Mouse (Mus musculus) left cerebral cortex, adult 2 months (tissue): ENCODE data around the gene Exoc6b. TPM values are rescaled to one million over a fixed set of nuclear protein-coding genes. Genes with fewer than 3 reads are reported as not detected.

Experiments used
- DNase-seq, 2 experiments: peaks; one replicate each; pipeline ENCODE4 v3.0.0; 2021 to 2022; ENCODE audit warnings: low spot score in 2 of 2, mixed read lengths in 1 of 2; ENCODE audit errors: extremely low spot score in 1 of 2
- H3K27ac ChIP-seq: fragments of 200-600 bp; 2 replicates; pipeline ENCODE4 v1.8.1; 2022
- H3K4me3 ChIP-seq: fragments of 200-600 bp; 2 replicates; pipeline ENCODE4 v1.8.1; 2022
- CTCF ChIP-seq: fragments of 200-600 bp; IDR thresholded peaks from 2 replicates; pipeline ENCODE4 v1.8.1; 2022; ENCODE audit warnings: antibody characterized with exemption, mild to moderate bottlenecking, moderate library complexity
- intact Hi-C: fragments of 180-260 bp; cut with DNase I; formaldehyde crosslinking; loops from one replicate; pipeline ENCODE4 v1.15.1; 2025
- total RNA-seq, 2 experiments: library from RNA; stranded (reverse); gene quantifications; 2 replicates each; pipeline ENCODE4 v1.2.3; 2021

The Exoc6b gene
- total RNA-seq, 2 experiments from 2014 or later = 85.0 to 93.3 TPM

DNA sequence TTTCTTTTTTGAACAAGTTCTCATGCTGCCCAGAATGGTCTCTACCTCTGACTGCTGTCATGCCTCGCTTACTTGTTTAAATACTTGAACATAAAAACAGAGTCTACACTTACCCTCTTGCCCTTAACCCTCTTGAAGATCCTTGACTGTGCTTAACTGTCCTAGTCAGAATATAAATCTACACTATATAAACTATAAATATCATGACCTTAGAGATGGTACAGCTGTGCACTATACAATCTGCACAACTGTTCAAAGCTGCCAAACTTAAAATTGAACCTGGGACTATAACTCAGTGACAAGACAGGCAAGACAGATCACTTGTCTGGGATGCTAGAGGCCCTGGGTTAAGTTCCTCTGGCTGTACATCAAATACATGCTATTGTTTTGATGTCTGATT is 11.7 kb downstream of the Exoc6b start:
- intact Hi-C loops = no loop called here
- H3K4me3 ChIP-seq = no peak overlapping the region
- no peak for DNase-seq
- H3K27ac ChIP-seq = no peak overlapping the region
- no peak for TF ChIP-seq CTCF

GRCm38 (mm10) chr6:85051109-85051508 is 18.2 kb downstream of the Exoc6b start:
- intact Hi-C loops = no loop called here
- no peak for DNase-seq
- TF ChIP-seq CTCF = no peak
- Histone ChIP-seq H3K4me3 (no peak overlapping the region), H3K27ac (no peak overlapping the region)

- H3K4me3 ChIP-seq = no peak overlapping the region
- no peak for TF ChIP-seq CTCF
- DNase-seq = no peak
- no peak overlapping the region for H3K27ac ChIP-seq
- intact Hi-C loops = no loop called here
Observed at GRCm38 (mm10) chr6:85046531-85046930, 22.8 kb downstream of the Exoc6b start.

- intact Hi-C loops = no loop called here
- DNase-seq = no peak
- no peak for TF ChIP-seq CTCF
- Histone ChIP-seq H3K27ac (no peak overlapping the region), H3K4me3 (no peak overlapping the region)
Observed at GRCm38 (mm10) chr6:85044621-85045152, 24.6 kb downstream of the Exoc6b start.

DNA sequence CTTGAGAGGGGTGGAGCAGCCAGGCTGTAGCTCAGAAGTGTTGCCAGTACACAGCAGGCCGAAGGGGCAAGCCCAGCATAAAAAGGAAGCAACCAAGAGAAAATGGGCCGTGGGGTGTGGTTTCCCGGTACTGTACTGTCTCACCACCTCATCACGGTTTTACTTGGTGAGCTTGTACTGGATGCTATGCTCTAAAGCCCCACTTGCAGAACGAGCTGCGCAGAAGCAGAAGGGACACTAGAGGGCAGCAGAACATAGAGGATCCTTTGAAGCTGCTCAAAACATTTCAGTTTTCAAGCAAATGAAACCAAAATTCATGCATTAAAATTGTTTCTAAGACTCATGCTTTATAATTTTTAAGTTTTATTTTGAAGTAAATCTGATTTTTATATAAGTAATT is 31.6 kb downstream of the Exoc6b start:
- intact Hi-C loops = loop anchor here (1.0 to 2.0 kb wide), 2 partner anchors 81 to 96 kb away; no protein-coding TSS in a partner anchor
- Histone ChIP-seq H3K27ac (no peak overlapping the region; the same call in 1 of the 2 replicates), H3K4me3 (no peak overlapping the region)
- TF ChIP-seq CTCF = peak; percentile 97
- peak; percentile 58 to 69 for DNase-seq

DNA sequence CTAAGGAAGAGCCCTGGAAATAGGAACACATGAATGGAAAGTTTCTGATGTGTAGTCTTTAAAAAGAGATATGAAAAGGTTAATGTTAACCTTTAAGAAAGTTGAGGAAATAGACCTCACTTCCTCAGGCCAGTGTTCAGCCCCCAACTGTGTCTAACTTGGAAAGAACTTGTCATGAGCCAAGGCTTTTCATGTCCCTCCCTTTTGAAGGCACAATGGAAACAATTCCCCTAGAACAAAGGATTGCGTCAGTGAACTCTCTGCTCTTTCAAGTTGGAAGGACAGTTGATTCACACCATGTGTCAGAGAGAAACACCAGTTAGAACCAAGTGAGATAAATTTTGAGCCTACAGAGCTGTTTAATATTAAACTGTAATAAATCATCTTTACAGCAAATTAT is 39.6 kb downstream of the Exoc6b start:
- H3K4me3 ChIP-seq = no peak overlapping the region
- H3K27ac ChIP-seq = peak overlapping the region; percentile 51; the same call in 1 of the 2 replicates
- no peak for TF ChIP-seq CTCF
- intact Hi-C loops = no loop called here
- no peak for DNase-seq

DNA sequence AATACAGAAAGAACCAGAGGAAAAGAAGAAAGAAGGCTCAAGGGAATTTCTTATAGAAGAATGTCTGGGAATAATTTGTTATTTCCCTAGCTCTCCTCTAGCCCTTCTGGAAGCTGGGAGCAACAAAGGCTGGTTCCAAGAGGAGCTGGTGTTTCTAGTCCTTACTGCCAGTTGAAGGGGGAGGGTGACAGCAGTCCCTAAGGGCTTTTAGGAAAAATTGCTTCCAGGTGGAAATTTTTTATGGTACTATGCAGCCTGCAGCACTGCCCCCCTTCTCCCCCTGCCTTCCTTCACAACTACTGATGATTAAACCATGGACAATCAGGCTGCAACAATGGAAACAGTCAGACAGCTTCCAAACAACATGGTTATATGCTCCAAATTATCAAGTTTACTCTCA is 44.9 kb downstream of the Exoc6b start:
- intact Hi-C loops = no loop called here
- TF ChIP-seq CTCF = no peak
- DNase-seq = no peak
- Histone ChIP-seq H3K27ac (no peak overlapping the region), H3K4me3 (no peak overlapping the region)

- H3K4me3 ChIP-seq = no peak overlapping the region
- no peak for DNase-seq
- TF ChIP-seq CTCF = peak; percentile 69
- no peak overlapping the region for H3K27ac ChIP-seq
- intact Hi-C loops = loop anchor here (5.0 to 10.0 kb wide), 3 partner anchors 100 to 925 kb away; partner anchors contain the start of gene Cyp26b1
Observed at GRCm38 (mm10) chr6:85017011-85017410, 52.3 kb downstream of the Exoc6b start.

DNA sequence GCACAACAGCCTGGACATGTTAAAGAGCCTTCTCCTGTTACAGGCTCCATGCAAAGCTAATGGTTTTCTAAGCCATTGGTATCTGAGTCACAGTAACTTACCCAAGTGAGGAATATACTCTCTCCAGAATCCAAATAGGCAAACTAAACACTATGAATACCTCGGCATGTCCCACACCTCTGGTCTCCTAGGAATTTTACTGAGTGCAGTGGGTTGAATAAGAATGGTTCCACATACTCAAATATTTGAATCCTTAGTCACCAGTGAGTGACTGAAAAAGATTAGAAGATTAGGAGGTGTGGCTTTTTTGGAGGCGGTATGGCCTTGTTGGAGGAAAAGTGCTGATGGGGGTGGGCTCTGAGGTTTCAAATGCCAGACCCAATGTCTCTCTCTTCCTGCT is 55.4 kb downstream of the Exoc6b start:
- TF ChIP-seq CTCF = no peak
- Histone ChIP-seq H3K27ac (no peak overlapping the region), H3K4me3 (no peak overlapping the region)
- no peak for DNase-seq
- intact Hi-C loops = loop anchor here (10.0 kb wide), 1 partner anchor 419 kb away; the partner anchor contains the start of gene Cyp26b1

- no peak for TF ChIP-seq CTCF
- H3K27ac ChIP-seq = no peak overlapping the region
- H3K4me3 ChIP-seq = no peak overlapping the region
- intact Hi-C loops = loop anchor here (10.0 kb wide), 1 partner anchor 416 kb away; the partner anchor contains the start of gene Cyp26b1
- DNase-seq = no peak
Observed at GRCm38 (mm10) chr6:85010397-85010796, 58.9 kb downstream of the Exoc6b start.

DNA sequence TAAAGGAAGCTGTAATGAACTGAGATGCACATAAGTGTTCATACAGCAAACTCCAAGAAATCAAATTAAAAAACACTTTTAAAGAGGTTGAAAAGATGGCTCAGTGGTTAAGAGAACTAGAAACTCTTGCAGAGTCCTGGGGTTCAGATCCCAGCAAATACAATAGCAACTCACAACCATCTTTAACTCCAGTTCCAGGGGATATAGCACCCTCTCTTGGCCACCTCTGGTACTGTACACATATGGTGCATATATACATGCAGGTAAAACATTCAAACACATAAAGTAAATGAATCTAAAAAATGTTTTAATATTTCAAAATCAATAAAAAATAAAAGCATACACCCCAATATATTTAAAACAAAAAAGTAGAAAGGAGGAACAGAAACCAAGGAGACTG is 73.9 kb downstream of the Exoc6b start:
- intact Hi-C loops = no loop called here
- H3K27ac ChIP-seq = no peak overlapping the region
- DNase-seq = no peak
- no peak overlapping the region for H3K4me3 ChIP-seq
- peak; percentile 23 for TF ChIP-seq CTCF

DNA sequence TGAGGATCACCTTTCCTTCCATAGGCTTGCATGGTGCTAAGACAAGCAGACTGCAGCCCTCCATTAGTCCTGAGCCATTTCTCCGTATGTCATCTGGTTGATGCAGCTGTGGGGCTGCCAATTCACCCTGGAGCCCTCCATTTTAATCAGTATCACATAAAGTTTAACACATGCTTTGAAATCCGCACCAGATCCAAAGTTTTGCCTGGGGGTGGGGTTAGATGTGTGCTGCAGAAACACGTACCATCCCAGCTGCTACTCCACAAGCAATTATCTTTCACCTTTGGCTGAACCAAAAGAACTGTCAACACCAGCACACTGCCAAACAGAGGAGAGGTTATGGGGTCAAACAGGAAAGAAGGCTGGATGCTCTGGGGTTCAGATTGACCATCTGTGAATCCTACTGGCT is 92.7 kb downstream of the Exoc6b start:
- DNase-seq = no peak
- Histone ChIP-seq H3K4me3 (no peak overlapping the region), H3K27ac (no peak overlapping the region)
- no peak for TF ChIP-seq CTCF
- intact Hi-C loops = no loop called here

GRCm38 (mm10) chr6:84968531-84968930 is 100.8 kb downstream of the Exoc6b start:
- Histone ChIP-seq H3K4me3 (no peak overlapping the region), H3K27ac (no peak overlapping the region)
- intact Hi-C loops = no loop called here
- no peak for DNase-seq
- no peak for TF ChIP-seq CTCF
